Mouse (Mus musculus) C2C12 (cell line): Measurements from ENCODE around the gene Bod1. TPM values are rescaled to one million over a fixed set of nuclear protein-coding genes. Genes with fewer than 3 reads are reported as not detected.
A peak's percentile ranks its signal among the peaks of the same experiment; 100 is the strongest.

ENCODE experiments used
- H3K27me3 ChIP-seq: one replicate; pipeline ENCODE4 v1.6.1; 2011; ENCODE audit not compliant: control insufficient read depth, insufficient read depth, insufficient read length
- H3K36me3 ChIP-seq: one replicate; pipeline ENCODE4 v1.6.1; 2011; ENCODE audit not compliant: control insufficient read depth, insufficient read depth
- H3K4me3 ChIP-seq: one replicate; pipeline ENCODE4 v1.5.1; 2011; ENCODE audit warnings: mild to moderate bottlenecking, control low read depth; ENCODE audit not compliant: poor library complexity, insufficient read depth, severe bottlenecking
- H3K79me2 ChIP-seq: one replicate; pipeline ENCODE4 v1.6.1; 2011; ENCODE audit not compliant: control insufficient read depth, insufficient read depth
- H3K79me3 ChIP-seq: one replicate; pipeline ENCODE4 v1.6.1; 2011; ENCODE audit warnings: low read depth, control low read depth
- H3ac ChIP-seq: one replicate; pipeline ENCODE3; 2011; ENCODE audit warnings: low read depth; ENCODE audit not compliant: control insufficient read depth, insufficient read length
- CEBPB ChIP-seq: IDR thresholded peaks from one replicate; pipeline ENCODE4 v1.6.1; 2011; ENCODE audit warnings: low read depth, mild to moderate bottlenecking, control low read depth, moderate library complexity
- CTCF ChIP-seq: IDR thresholded peaks from one replicate; pipeline ENCODE4 v1.5.1; 2011; ENCODE audit not compliant: control insufficient read depth, insufficient read depth, insufficient read length
- FOSL1 ChIP-seq: IDR thresholded peaks from one replicate; pipeline ENCODE4 v1.8.0; 2011; ENCODE audit warnings: mild to moderate bottlenecking, low read length; ENCODE audit not compliant: poor library complexity, insufficient read depth, severe bottlenecking
- MAX ChIP-seq: IDR thresholded peaks from one replicate; pipeline ENCODE4 v1.6.1; 2011; ENCODE audit warnings: mild to moderate bottlenecking, control low read depth
- MYOD1 ChIP-seq: IDR thresholded peaks from one replicate; pipeline ENCODE4 v1.6.1; 2011; ENCODE audit warnings: low read depth; ENCODE audit not compliant: control insufficient read depth, insufficient read length
- MYOG ChIP-seq: IDR thresholded peaks from one replicate; pipeline ENCODE4 v1.6.1; 2011; ENCODE audit not compliant: control insufficient read depth, insufficient read length; ENCODE audit errors: extremely low read depth
- USF1 ChIP-seq: IDR thresholded peaks from one replicate; pipeline ENCODE4 v1.6.1; 2011; ENCODE audit warnings: low read depth, mild to moderate bottlenecking, control low read depth, moderate library complexity
- polyA plus RNA-seq: library from polyadenylated mRNA; unstranded; fragments of >200 nt; fragmentation: generic; extraction: Trizol; gene quantifications from one replicate; pipeline ENCODE4 v1.2.1, GENCODE M21; 2012; ENCODE audit warnings: missing spikeins

The Bod1 gene
- polyA plus RNA-seq, 1 experiment = 90.4 TPM

GRCm38 (mm10) chr11:31676661-31677252 lies 5.1 kb upstream of the Bod1 start:
- no peaks in the 10 kb centered on the region for H3K79me3 ChIP-seq
- H3K27me3 ChIP-seq = no peaks in the 10 kb centered on the region
- no peak overlapping the region for H3ac ChIP-seq
- no peak overlapping the region for H3K4me3 ChIP-seq
- no peaks in the 10 kb centered on the region for H3K36me3 ChIP-seq
- H3K79me2 ChIP-seq = no peaks in the 10 kb centered on the region
- TF ChIP-seq MYOG (no peak), USF1 (no peak)

GRCm38 (mm10) chr11:31675430-31675829 lies 3.7 kb upstream of the Bod1 start:
- Histone ChIP-seq H3K79me2 (peaks cover 9% of the 10 kb centered on the region), H3ac (no peak overlapping the region), H3K79me3 (no peaks in the 10 kb centered on the region), H3K4me3 (no peak overlapping the region), H3K36me3 (no peaks in the 10 kb centered on the region), H3K27me3 (no peaks in the 10 kb centered on the region)
- TF ChIP-seq USF1 = no peak
- no peak for TF ChIP-seq CEBPB
- no peak for TF ChIP-seq MAX
- TF ChIP-seq MYOD1 = no peak
- no peak for TF ChIP-seq MYOG
- no peak for TF ChIP-seq FOSL1
- TF ChIP-seq CTCF = no peak

GRCm38 (mm10) chr11:31672170-31672563 lies 482 bp upstream of the Bod1 start:
- peak overlapping the region; percentile 64 for H3K4me3 ChIP-seq
- peaks cover 15% of the 10 kb centered on the region for H3K36me3 ChIP-seq
- H3K79me3 ChIP-seq = peaks cover 5% of the 10 kb centered on the region
- peak overlapping the region; percentile 70 for H3ac ChIP-seq
- peaks cover 26% of the 10 kb centered on the region for H3K79me2 ChIP-seq
- TF ChIP-seq MAX = no peak
- no peak for TF ChIP-seq MYOD1
- TF ChIP-seq CEBPB = no peak
- TF ChIP-seq CTCF = no peak
- no peak for TF ChIP-seq USF1
- no peak for TF ChIP-seq FOSL1
- no peak for TF ChIP-seq MYOG
- H3K27me3 ChIP-seq = no peaks in the 10 kb centered on the region

- Histone ChIP-seq H3K4me3 (peak overlapping the region; percentile 64), H3K36me3 (peaks cover 31% of the 10 kb centered on the region), H3K79me3 (peaks cover 5% of the 10 kb centered on the region), H3ac (no peak overlapping the region), H3K79me2 (peaks cover 26% of the 10 kb centered on the region), H3K27me3 (no peaks in the 10 kb centered on the region)
- TF ChIP-seq MYOG (no peak), CEBPB (no peak), USF1 (no peak), MYOD1 (no peak), CTCF (no peak), FOSL1 (no peak), MAX (no peak)
Measured at GRCm38 (mm10) chr11:31670468-31670921, 1.2 kb downstream of the Bod1 start.

GRCm38 (mm10) chr11:31669172-31669869 lies 2.4 kb downstream of the Bod1 start:
- TF ChIP-seq FOSL1 (no peak), CEBPB (no peak), CTCF (no peak), USF1 (no peak), MYOD1 (no peak), MAX (no peak), MYOG (no peak)
- Histone ChIP-seq H3K36me3 (peaks cover 40% of the 10 kb centered on the region), H3K79me2 (peaks cover 26% of the 10 kb centered on the region), H3K79me3 (peaks cover 5% of the 10 kb centered on the region), H3ac (no peak overlapping the region), H3K27me3 (no peaks in the 10 kb centered on the region), H3K4me3 (no peak overlapping the region)

- Histone ChIP-seq H3K27me3 (no peaks in the 10 kb centered on the region), H3K36me3 (peaks cover 42% of the 10 kb centered on the region), H3K4me3 (no peak overlapping the region), H3K79me3 (no peaks in the 10 kb centered on the region), H3K79me2 (peaks cover 4% of the 10 kb centered on the region), H3ac (no peak overlapping the region)
- TF ChIP-seq MYOD1 (no peak), MYOG (no peak)
Measured at GRCm38 (mm10) chr11:31664186-31664585, 7.5 kb downstream of the Bod1 start.
